Mouse (Mus musculus) c-Kit-positive CD71-positive TER-119-positive erythroid progenitor cells, embryonic 14.5 days (primary cell): ENCODE data around the gene Ccdc155.
A peak's percentile ranks its signal among the peaks of the same experiment; 100 is the strongest.

Source experiments
- DNase-seq: peaks from one replicate; pipeline ENCODE4 v3.0.0-alpha.2; 2013; ENCODE audit warnings: low spot score

The Ccdc155 gene

DNA sequence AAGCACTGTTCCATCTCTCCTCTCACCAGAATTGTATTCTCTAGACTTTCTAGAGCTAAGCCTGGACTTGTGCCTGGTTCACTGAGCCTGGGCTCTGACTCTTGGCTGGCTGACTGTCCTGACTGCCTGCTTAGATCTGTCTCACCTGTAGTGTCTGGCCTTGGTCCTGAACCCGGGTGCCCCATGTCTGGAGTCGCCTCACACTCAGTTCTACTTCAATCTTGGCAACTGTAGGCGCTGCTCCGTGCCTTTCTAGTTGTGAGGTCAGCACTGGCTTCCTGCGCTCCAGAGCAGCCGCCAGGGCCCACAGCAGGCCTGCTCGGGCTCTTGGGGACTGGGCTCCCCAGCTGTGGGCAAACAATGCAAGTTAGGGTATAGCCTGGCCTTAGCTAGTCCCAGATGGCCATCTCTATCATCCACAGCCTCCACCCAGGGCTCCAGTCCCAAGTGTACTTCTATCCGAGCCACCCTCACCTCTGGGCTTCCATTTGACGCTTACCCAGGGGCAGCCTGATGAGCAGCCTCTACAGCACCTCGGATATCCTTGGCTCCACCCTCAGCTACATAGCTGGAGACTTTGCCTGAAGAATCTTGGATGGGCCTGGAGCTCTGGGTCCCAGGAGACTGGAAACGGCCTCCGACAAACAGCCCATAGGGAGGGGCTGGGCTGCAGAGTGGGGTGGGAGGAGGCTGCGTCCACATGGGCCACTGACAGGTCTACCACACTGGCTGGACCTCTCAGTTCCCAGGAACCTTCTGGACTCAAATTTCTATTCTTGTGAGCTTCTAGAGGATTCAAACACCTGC, 60.1 kb downstream of the Ccdc155 start:
- no peak for DNase-seq

DNA sequence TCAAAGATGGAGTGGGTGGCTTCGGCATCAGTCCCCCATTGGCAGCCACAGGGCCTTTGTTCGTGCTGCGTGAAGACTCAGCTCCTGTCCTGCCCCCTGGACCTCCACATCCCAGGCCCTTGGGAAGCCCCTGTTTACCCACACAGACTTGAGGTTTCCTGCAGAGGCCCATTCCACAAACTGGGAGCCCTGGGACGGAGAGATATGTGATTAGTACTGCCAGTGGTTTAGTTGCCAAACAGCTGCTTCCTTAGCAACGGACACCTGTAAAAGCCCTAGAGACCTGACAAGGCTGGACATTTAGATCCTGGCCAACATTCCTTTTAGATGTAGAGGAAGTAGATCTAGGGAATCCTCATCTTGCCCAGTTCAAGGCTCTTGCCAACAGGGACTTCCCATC, 62.8 kb downstream of the Ccdc155 start:
- DNase-seq = no peak

DNA sequence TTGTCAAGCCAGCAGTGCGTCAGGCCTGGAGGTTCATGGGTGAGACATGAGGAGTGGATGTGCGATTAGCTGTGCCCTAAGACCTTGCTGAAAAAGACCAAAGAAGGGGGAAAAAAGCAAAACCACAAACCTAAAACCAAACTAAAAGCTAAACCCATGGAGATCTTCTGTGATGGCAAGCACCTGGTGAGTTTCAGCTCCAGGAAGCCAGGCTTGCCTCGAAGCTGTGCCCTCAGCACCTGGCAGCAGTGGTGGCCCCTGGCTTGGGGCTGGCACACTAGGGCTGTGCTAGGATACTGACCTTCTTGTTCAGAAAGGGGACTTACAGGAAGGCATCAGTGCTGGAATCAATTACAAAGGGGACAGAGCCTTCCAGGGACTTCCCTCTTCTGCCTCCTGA, 63.4 kb downstream of the Ccdc155 start:
- no peak for DNase-seq

DNA sequence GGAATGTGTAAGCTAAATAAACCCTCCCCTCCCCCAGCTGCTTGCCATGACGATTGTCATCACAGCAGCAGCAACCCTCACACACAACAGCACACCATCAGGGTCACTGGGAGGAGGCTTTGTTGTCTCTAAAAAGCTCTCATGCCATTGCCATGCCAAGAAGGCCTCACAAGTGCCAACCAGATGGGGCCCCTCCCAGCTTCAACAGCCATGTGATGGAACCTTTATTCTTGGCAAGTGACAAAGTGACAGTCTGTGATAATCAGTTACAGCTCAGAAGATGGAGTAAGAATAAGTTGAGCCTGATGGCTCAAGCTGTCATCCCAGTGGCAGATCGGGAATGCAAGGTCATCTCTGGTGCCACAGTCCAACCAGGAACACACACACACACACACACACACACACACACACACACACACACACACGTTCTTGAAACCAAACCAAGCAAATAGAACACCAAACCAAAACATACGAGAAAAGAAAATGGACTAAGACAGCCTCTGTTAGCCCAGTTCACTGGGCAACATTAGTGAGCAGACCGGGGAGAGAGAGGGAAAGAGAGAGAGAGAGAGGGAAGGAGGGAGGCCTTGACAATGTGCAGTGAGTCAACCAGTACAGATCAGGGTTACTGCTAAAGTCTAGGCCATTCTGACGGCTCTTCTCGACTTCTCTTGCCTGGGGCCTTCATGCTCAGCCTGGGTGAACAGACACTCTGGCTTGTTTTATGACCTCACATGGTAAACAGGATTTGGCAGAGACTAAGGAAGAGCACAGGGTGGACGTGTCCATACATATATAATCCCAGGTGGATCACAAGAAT, 64.6 kb downstream of the Ccdc155 start:
- DNase-seq = no peak

DNA sequence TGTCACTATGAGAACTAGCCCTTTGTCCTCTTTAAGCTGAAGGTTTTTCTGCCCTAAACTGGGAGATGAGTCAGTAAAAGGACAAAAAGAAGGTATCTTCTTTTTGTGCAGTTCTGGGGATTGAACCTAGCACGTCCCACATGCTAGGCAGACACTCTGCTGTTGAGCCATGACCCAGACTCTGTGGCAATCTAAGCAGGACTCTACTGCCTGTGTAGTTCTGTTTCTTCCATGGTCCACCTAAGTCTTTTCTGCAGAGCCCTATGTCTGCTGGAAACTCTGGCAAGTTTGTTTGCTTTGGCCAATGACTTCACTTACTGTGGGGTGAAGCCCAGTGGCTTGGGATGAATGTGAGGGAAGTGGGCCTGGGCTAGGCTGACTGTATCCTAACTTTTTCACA, 66.3 kb downstream of the Ccdc155 start:
- no peak for DNase-seq

DNA sequence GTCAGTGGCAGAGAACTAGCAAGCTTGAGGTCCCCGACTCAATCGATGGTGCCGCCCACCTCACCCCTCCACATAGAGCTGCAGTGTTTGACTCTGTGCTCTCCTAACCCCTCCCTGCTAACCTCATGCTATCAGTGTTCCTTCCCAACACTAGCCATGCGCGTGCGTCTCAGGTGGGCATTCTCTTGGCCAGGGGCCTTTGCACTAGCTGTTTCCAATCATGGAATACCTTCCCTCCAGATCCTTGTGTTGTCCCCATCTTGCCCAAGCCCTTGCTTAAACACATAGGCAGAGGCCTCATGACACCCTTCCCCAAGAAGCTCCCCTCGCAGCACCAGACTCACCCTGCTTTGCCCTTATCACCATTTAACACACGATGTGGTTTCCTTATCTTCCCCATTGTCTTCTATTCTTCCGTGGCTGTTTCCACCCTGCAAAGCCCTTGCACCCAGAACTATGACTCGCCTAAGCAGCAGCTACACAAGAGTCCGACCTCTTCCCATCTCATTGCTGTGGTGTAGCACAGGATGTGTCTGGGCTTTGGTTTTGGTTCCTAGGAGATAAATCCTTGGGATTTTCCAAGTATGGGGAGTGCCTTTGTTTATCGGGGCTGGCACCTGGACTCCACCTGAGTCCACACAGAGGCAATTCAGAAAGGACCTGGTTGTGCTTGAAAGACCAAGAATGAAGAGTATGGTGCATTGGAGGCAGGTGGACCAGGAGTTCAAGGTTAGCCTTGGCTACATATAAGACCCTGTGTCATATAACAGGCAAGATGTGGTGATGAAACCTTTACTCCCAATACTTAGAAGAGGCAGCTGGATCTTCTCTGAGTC, 67.3 kb downstream of the Ccdc155 start:
- peak; percentile 72 for DNase-seq

DNA sequence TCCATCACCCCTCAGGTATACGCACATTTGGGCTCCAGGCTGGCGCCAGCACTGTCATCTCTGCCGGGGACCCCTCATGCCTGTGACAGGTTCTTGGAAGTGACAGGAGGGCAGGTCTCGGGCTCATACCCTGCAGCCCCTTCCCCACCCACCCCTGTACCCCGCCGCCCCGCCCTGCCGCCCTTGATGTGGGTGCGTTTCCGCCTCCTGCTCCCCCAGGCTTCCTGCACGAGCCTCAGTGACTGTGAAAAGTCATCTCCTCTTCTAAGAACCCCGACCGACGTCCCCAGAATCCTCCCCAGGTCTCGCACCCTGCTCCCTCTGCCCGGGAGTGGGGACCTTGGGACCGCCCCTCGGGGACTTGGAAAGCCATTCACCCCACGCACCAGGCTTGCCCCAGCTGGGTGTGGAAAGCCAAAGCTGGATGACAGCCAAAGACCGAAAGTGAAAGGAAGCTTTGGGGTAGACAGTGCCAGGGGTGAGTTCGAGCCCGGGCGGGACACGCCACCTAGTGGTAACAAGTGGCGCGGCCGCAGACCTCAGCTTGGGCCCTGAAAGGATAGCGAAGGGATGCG, 68.6 kb downstream of the Ccdc155 start, which contains the start of the genes Gm45713 and Flt3l:
TSS of gene Gm45713 (minus strand) at position 239 of the 575 bp plus-strand sequence.
TSS of gene Flt3l (minus strand) at position 440 of the 575 bp plus-strand sequence.
- peak; percentile 92 for DNase-seq

DNA sequence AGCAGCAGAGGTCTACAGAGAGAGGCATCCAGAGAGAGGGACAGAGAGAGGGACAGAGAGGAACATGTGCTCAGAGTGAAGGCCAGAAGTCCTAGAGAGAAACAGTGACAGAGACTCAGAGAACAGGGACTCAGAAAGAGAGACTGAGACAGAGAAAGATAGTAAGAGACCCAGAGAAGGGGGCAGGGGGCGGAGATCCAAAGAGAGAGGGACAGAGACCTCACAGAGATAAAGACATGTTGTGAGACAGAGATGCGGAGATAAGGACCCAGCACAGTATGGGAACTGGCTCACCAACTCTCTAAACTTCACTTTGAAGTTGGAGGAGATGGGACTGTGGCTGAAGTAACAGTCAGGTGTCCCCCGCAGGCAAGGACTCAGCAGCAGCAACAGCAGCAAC, 69.3 kb downstream of the Ccdc155 start:
- peak; percentile 56 for DNase-seq

DNA sequence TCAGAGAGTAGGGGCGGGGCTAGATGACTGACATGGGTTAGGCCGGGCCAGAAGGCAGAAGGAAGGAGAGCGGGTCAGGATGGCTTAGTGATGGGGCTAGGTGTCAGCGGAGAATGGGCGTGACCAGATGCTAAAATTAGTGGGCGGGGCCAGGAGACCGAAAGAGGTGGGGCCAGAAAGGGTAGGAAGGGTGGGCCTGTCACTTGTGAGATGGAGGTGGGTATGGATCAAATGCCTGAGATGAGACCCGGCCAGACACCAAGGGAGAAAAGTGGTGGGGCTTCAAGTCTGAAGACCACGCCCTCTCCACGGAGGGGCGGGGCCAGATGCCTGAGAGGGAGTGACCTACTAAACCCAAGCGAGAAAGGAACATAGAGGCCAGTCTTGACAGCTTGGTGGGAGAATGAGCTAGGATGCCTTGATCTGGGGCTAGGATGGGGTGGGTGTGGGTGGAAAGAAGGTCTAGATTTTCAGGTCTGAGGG, 70.1 kb downstream of the Ccdc155 start:
- peak; percentile 83 for DNase-seq
